Mouse (Mus musculus): ENCODE data around the gene Spata13. TPM values are rescaled to one million over a fixed set of nuclear protein-coding genes. Genes with fewer than 3 reads are reported as not detected.
A peak's percentile ranks its signal among the peaks of the same experiment; 100 is the strongest.

The Spata13 gene
- polyA plus RNA-seq, 1 experiment from 2014 or later = 121 TPM

GRCm38 (mm10) chr14:60745201-60745600, 111.4 kb downstream of the Spata13 start:
- H3K4me2 ChIP-seq = no peak overlapping the region
- H3K27me3 ChIP-seq = no peaks in the 10 kb centered on the region
- no peak overlapping the region for H3K9ac ChIP-seq
- H3K4me3 ChIP-seq (replicated peaks) = no peak overlapping the region
- peaks cover 15% of the 10 kb centered on the region; the same call in 1 of the 2 replicates for H3K4me1 ChIP-seq
- H3K9me3 ChIP-seq = no peaks in the 10 kb centered on the region
- 92% methylated on average over 6 of the region's 6 CpGs for WGBS
- H3K36me3 ChIP-seq (replicated peaks) = peaks cover 68% of the 10 kb centered on the region
- no peak for ATAC-seq (ENCODE audit: low FRiP score)
- no peak overlapping the region for H3K27ac ChIP-seq

DNA sequence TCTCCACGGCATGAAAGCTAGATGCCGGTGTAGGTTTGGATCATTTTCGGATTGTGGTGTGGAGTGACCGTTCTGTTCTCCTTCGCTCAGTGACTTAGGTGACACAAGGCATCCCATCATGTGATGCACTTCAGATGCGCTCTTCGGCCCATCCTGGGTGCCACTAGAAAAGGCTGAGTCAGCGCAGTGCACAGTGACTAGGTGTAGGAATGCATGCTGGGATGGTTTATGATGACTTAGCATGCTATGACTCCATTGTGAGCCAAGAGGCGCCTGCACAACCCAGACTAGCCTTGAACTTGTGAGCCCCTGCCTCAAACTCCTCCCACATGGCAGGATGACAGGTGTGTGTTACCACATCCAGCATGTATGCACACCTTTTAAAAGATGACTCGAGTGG, 112.3 kb downstream of the Spata13 start:
- no peak overlapping the region for H3K27ac ChIP-seq
- no peaks in the 10 kb centered on the region for H3K27me3 ChIP-seq
- no peak overlapping the region for H3K9ac ChIP-seq
- peaks cover 77% of the 10 kb centered on the region for H3K36me3 ChIP-seq (replicated peaks)
- H3K9me3 ChIP-seq = no peaks in the 10 kb centered on the region
- H3K4me1 ChIP-seq = peaks cover 6% of the 10 kb centered on the region; the same call in 1 of the 2 replicates
- no peak overlapping the region for H3K4me3 ChIP-seq (replicated peaks)
- ATAC-seq (ENCODE audit: low FRiP score) = no peak
- no peak overlapping the region for H3K4me2 ChIP-seq
- 93% methylated on average over 10 of the region's 10 CpGs for WGBS

DNA sequence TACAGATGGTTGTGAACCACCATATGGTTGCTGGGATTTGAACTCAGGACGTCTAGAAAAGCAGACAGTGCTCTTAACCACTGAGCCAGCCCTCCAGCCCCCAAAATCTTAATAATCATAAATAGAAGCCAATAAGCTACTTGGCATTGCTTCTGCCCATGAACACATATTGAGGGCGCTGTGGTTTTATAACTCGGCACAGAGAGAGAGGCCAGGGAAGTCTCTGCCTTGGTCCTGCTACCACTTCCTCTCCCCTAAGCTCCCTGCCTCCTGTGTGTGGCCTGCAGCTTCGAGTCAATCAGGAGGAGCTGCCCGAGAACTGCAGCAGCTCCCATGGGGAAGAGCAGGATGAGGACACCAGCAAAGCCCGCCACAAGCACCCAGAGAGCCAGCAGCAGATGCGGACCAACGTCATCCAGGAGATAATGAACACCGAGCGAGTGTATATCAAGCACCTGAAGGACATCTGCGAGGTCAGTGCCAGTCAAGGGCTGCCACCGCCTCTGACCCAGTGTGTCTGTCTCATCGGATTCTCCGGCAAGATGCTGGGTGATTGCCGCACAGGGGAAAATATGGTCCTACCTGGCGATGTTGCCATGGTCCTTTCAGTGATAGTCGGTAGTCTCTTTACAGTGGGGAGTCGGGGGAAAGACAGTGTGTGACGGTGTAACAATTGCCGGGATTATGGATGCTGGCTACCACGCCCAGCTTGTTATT, 113.5 kb downstream of the Spata13 start:
- H3K27ac ChIP-seq = no peak overlapping the region
- no peak for ATAC-seq (ENCODE audit: low FRiP score)
- no peaks in the 10 kb centered on the region for H3K9me3 ChIP-seq
- H3K4me1 ChIP-seq = no peaks in the 10 kb centered on the region
- H3K4me3 ChIP-seq (replicated peaks) = no peak overlapping the region
- no peaks in the 10 kb centered on the region for H3K27me3 ChIP-seq
- H3K36me3 ChIP-seq (replicated peaks) = peaks cover 77% of the 10 kb centered on the region
- no peak overlapping the region for H3K4me2 ChIP-seq
- no peak overlapping the region for H3K9ac ChIP-seq
- WGBS = 93% methylated on average over 21 of the region's 21 CpGs

DNA sequence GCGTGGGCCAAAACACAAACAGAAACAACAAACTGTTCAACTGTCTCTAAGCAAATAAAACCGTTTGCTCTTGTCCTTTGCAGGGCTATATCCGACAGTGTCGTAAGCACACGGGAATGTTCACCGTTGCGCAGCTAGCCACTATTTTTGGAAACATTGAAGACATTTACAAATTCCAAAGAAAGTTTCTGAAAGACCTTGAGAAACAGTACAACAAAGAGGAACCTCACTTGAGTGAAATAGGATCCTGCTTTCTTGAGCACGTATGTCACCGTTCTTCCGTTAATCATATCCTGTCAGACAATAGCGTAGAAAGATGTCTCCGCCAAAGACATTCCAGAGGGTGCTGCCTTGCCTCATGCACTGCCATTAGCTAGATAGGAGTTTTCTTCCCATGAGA, 116.1 kb downstream of the Spata13 start:
- H3K27ac ChIP-seq = no peak overlapping the region
- H3K4me2 ChIP-seq = no peak overlapping the region
- H3K9ac ChIP-seq = no peak overlapping the region
- no peak overlapping the region for H3K4me3 ChIP-seq (replicated peaks)
- peaks cover 84% of the 10 kb centered on the region for H3K36me3 ChIP-seq (replicated peaks)
- no peak for ATAC-seq (ENCODE audit: low FRiP score)
- peaks cover 10% of the 10 kb centered on the region; the same call in 1 of the 2 replicates for H3K4me1 ChIP-seq
- no peaks in the 10 kb centered on the region for H3K9me3 ChIP-seq
- H3K27me3 ChIP-seq = no peaks in the 10 kb centered on the region
- WGBS = 92% methylated on average over 12 of the region's 12 CpGs

GRCm38 (mm10) chr14:60751581-60751980, 117.8 kb downstream of the Spata13 start:
- H3K9me3 ChIP-seq = no peaks in the 10 kb centered on the region
- no peak overlapping the region for H3K4me2 ChIP-seq
- no peak overlapping the region for H3K9ac ChIP-seq
- no peak for ATAC-seq (ENCODE audit: low FRiP score)
- no peak overlapping the region for H3K4me3 ChIP-seq (replicated peaks)
- H3K4me1 ChIP-seq = peaks cover 10% of the 10 kb centered on the region; the same call in 1 of the 2 replicates
- H3K27me3 ChIP-seq = no peaks in the 10 kb centered on the region
- 0 out of 2 replicates have a peak overlapping the region, but pooled peaks have one; percentile 46 for H3K27ac ChIP-seq
- 94% methylated on average over 16 of the region's 16 CpGs for WGBS
- peaks cover 84% of the 10 kb centered on the region for H3K36me3 ChIP-seq (replicated peaks)

DNA sequence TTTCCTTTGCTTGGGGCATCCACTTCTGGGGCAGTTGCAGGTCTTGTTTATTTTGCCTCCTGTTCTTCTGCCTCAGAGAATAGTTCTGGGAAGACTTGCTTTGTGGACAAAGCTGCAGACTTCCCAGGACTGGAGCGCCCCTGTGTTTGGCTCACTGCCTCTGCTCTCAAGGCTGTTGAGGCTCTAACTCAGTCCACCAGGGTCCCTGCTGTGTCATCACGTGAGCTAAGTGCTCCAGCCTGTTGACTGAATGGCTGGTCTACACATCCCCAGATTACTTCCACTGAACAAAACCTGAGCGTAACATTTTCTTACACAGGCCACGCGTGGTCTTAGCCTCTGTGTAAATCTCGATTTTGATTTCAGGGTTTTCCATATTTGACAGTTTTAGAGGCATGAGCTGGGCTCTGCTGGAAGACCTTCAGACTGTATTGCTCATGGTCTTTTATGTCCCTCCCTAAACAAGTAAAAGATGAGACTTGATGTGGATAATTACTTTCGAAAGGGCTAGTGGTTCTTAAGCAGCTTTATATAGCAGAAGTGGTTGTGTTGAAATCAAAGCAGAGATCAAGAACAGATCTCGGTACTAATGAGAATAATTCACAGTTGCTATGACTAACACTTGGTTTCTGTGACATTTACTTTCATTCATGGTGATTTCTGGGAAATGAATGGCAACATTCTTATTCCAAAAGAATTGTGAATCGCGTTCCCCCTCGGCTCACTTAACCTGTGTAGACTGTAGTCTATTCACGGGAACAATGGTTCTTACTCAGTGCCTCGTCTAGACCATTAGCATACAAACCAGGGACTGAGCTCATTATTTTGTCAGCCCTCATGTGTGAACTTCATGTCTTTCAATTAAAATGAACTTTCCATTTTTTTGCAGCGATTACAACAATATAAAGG, 119.3 kb downstream of the Spata13 start:
- H3K4me2 ChIP-seq = no peak overlapping the region
- H3K4me3 ChIP-seq (replicated peaks) = no peak overlapping the region
- H3K27ac ChIP-seq = peak overlapping the region; percentile 84
- H3K4me1 ChIP-seq = peaks cover 10% of the 10 kb centered on the region; the same call in 1 of the 2 replicates
- no peaks in the 10 kb centered on the region for H3K27me3 ChIP-seq
- peaks cover 84% of the 10 kb centered on the region for H3K36me3 ChIP-seq (replicated peaks)
- WGBS = 37% methylated on average over 14 of the region's 14 CpGs
- H3K9me3 ChIP-seq = no peaks in the 10 kb centered on the region
- no peak overlapping the region for H3K9ac ChIP-seq
- peak; percentile 85 for ATAC-seq (ENCODE audit: low FRiP score)

DNA sequence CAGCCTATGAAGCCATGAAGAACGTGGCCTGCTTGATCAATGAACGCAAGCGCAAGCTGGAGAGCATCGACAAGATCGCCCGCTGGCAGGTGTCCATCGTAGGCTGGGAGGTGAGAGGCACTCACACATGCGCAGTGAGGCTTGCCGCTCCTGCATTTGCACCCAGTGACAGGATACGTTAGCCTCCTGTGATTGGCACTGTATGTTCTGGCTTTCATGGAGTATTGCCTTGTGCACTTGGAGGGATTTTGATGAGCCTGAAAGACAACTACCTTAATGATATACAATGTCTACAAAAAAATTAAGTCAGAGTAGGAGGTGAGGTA, 120.0 kb downstream of the Spata13 start:
- Histone ChIP-seq H3K27me3 (no peaks in the 10 kb centered on the region), H3K4me3 (replicated peaks) (no peak overlapping the region), H3K4me1 (peaks cover 10% of the 10 kb centered on the region; the same call in 1 of the 2 replicates), H3K9ac (no peak overlapping the region), H3K9me3 (no peaks in the 10 kb centered on the region), H3K36me3 (replicated peaks) (peaks cover 85% of the 10 kb centered on the region), H3K4me2 (no peak overlapping the region), H3K27ac (peak overlapping the region; percentile 84)
- WGBS = 41% methylated on average over 10 of the region's 10 CpGs
- peak; percentile 75 for ATAC-seq (ENCODE audit: low FRiP score)

- 0 out of 2 replicates have a peak overlapping the region, but pooled peaks have one; percentile 46 for H3K27ac ChIP-seq
- ATAC-seq (ENCODE audit: low FRiP score) = no peak
- peaks cover 10% of the 10 kb centered on the region; the same call in 1 of the 2 replicates for H3K4me1 ChIP-seq
- no peaks in the 10 kb centered on the region for H3K27me3 ChIP-seq
- peaks cover 85% of the 10 kb centered on the region for H3K36me3 ChIP-seq (replicated peaks)
- no peak overlapping the region for H3K4me3 ChIP-seq (replicated peaks)
- H3K4me2 ChIP-seq = no peak overlapping the region
- 97% methylated on average over 5 of the region's 5 CpGs for WGBS
- no peaks in the 10 kb centered on the region for H3K9me3 ChIP-seq
- H3K9ac ChIP-seq = no peak overlapping the region
Observed at GRCm38 (mm10) chr14:60754656-60755055, 120.9 kb downstream of the Spata13 start.

DNA sequence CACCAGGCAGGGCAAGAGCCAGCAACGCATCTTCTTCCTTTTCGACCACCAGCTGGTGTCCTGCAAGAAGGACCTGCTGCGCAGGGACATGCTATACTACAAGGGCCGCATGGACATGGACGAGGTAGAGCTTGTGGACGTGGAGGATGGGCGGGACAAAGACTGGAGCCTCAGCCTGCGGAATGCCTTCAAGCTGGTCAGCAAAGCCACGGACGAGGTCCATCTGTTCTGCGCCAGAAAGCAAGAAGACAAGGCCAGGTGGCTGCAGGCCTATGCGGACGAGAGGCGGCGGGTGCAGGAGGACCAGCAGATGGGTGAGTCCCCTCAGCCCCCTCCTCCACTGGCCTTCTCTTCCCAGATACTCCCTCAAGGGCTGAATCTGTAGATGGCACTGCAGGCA, 122.5 kb downstream of the Spata13 start:
- 92% methylated on average over 15 of the region's 15 CpGs for WGBS
- ATAC-seq (ENCODE audit: low FRiP score) = no peak

DNA sequence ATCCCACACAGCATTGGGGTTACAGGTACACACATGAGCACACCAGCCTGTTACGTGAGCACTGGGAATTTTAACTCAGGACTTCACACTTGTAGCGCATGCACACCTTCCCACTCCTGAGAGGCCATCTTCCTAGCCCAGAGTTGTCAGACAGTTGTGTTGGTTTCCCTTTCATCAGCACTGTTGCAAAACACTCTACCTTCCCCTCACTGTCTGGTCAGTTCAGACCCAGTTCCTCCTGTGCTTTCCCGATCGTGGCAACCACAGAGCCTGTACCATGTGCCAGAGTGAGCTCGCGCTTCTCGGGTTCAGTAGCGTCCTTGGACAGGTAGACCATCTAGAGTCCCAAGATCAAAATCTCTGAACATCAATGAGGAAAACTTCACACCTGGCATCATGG, 123.5 kb downstream of the Spata13 start:
- H3K9me3 ChIP-seq = no peaks in the 10 kb centered on the region
- no peak overlapping the region for H3K4me2 ChIP-seq
- WGBS = 95% methylated on average over 8 of the region's 8 CpGs
- peaks cover 10% of the 10 kb centered on the region; the same call in 1 of the 2 replicates for H3K4me1 ChIP-seq
- ATAC-seq (ENCODE audit: low FRiP score) = no peak
- H3K27me3 ChIP-seq = no peaks in the 10 kb centered on the region
- peaks cover 87% of the 10 kb centered on the region for H3K36me3 ChIP-seq (replicated peaks)
- no peak overlapping the region for H3K9ac ChIP-seq
- no peak overlapping the region for H3K27ac ChIP-seq
- H3K4me3 ChIP-seq (replicated peaks) = no peak overlapping the region

More for the DNA sequence above, 122.5 kb downstream of the Spata13 start:
- H3K4me3 ChIP-seq (replicated peaks) = no peak overlapping the region
- H3K9ac ChIP-seq = no peak overlapping the region
- H3K36me3 ChIP-seq (replicated peaks) = peaks cover 85% of the 10 kb centered on the region
- peaks cover 10% of the 10 kb centered on the region; the same call in 1 of the 2 replicates for H3K4me1 ChIP-seq
- H3K27me3 ChIP-seq = no peaks in the 10 kb centered on the region
- H3K27ac ChIP-seq = no peak overlapping the region
- no peak overlapping the region for H3K4me2 ChIP-seq
- no peaks in the 10 kb centered on the region for H3K9me3 ChIP-seq

- no peak overlapping the region for H3K27ac ChIP-seq
- WGBS = 96% methylated on average over 7 of the region's 7 CpGs
- H3K4me1 ChIP-seq = peaks cover 9% of the 10 kb centered on the region; the same call in 1 of the 2 replicates
- H3K27me3 ChIP-seq = no peaks in the 10 kb centered on the region
- H3K9ac ChIP-seq = no peak overlapping the region
- H3K4me2 ChIP-seq = no peak overlapping the region
- no peak overlapping the region for H3K4me3 ChIP-seq (replicated peaks)
- H3K36me3 ChIP-seq (replicated peaks) = peaks cover 91% of the 10 kb centered on the region
- ATAC-seq (ENCODE audit: low FRiP score) = no peak
- no peaks in the 10 kb centered on the region for H3K9me3 ChIP-seq
Observed at GRCm38 (mm10) chr14:60757722-60758121, 123.9 kb downstream of the Spata13 start.

- no peak overlapping the region for H3K9ac ChIP-seq
- no peak for ATAC-seq (ENCODE audit: low FRiP score)
- peaks cover 94% of the 10 kb centered on the region for H3K36me3 ChIP-seq (replicated peaks)
Observed at GRCm38 (mm10) chr14:60759097-60759496, 125.3 kb downstream of the Spata13 start.

More at GRCm38 (mm10) chr14:60759097-60759496, 125.3 kb downstream of the Spata13 start:
- WGBS = 95% methylated on average over 8 of the region's 8 CpGs
- H3K4me3 ChIP-seq (replicated peaks) = no peak overlapping the region
- H3K4me1 ChIP-seq = no peaks in the 10 kb centered on the region
- no peak overlapping the region for H3K4me2 ChIP-seq
- no peaks in the 10 kb centered on the region for H3K9me3 ChIP-seq
- no peaks in the 10 kb centered on the region for H3K27me3 ChIP-seq
- H3K27ac ChIP-seq = no peak overlapping the region
